Mouse (Mus musculus): ENCODE results near the gene Olfr1066.
"Not testable (repeated sequence)": the region's sequence is repeated elsewhere in the genome, so short reads cannot be mapped to it uniquely, and the experiment has no call there.

The Olfr1066 gene

DNA sequence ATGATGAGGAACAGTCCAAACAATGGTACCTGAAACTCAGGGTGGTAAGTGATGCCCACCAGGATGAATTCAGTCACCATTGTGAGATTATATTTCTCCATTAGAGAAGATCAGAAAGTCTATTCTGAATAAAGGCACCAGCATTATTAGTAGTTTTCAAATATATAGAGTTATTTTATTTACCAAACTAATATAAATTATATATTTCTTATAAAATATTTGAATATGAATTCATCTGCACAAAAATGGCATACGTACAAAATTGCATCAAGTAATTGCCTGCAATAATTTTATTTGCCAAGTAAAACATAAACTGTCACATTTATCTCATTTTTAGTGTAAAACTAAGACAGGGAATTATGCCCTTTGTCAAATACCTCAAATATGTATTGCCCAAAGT, at the start of gene Olfr1066:
TSS of gene Olfr1066 (minus strand) at position 101 of the 400 bp plus-strand sequence.
- no peak for DNase-seq

- no peak for DNase-seq
Measured at GRCm38 (mm10) chr2:86487286-86487685, 31.2 kb upstream of the Olfr1066 start, which contains the start of gene Olfr228. Gene Olfr228, minus strand, starts transcription at chr2:86487386.

DNA sequence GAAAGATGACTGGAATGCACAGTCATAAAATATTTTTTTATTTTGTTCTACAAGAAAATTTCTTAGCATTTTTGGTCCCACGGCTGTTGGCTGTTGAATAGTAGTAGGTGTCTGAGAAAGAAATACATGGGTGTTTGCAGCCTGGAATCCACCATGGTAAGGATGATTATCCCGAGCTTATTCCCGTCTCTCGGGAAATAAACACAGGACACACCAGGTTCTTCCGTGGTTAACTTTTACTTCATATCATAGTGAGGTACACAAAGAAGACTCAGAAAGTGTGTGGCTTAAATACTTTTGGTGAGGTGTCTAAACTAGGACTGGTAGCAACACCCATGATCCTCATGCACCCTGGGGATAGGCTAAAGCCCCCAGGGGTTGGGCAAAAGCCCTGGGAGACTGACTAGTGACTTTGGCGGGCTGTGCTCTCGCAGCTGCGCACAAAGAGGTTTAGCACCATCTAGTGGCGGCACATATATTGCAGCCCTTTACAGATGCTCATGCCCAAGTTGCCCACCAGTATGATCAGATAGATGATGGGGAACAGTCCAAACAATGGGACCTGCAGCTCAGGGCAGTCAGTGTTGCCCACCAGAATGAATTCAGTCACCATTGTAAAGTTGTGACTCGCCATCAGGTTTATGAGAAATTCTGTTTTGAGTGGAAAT, 8.5 kb upstream of the Olfr1066 start:
- peak in 1 of 2 experiments; percentile 13 for DNase-seq

DNA sequence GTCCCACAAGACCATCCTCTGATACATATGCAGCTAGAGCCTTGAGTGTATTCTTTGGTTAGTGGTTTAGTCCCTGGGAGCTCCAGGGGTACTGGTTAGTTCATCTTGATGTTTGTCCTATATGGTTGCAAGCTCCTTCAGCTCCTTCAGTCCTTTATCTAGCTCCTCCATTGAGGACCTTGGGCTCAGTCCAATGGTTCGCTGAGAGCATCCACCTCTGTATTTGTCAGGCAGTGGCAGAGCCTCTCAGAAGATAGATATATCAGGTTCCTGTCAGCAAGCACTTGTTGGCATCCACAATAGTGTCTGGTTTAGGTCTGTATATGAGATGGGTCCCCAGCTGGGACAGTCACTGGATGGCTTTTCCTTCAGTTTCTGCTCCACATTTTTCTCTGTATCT, 4.4 kb upstream of the Olfr1066 start:
- DNase-seq, result no peak

DNA sequence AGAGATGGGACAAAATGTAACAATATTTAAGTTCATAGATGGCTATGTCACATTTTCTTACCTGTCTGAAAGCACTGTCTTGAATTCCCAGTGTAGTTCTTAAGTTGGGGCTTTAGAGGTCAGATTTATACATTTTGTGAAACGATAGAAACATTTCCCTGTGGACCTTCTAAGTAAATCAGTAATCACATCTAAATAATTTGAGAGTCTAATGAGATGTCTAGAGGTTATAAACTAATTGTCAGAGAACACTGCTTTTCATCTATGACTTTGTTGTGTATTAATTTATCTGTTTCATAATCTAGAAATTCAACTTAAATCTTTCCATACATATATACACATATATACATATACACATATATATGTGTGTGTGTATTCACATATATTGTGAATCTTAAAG, 5.6 kb downstream of the Olfr1066 start, which contains the start of gene Olfr1065:
TSS of gene Olfr1065 (minus strand) at position 101 of the 400 bp plus-strand sequence.
- DNase-seq, result not testable (repeated sequence)

DNA sequence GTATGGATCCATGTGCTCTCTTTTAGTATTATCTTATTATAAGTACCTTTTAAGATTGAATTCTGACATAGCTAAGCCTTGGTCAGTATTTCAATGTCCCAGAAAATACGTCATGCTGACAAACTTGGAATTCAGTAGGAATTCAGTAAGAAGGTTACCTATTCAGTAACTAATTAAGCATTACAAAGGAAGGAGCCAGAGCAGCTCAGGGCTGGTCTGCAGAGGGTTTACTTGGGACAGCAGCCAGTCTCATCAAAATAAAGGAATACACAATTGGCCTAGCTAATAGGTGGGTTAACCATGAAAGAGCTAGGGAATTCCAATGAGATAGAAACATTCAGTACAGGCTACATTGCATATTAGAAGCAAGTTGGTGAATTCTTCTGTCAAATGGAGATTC, 14.0 kb downstream of the Olfr1066 start:
- DNase-seq, result not testable (repeated sequence)

DNA sequence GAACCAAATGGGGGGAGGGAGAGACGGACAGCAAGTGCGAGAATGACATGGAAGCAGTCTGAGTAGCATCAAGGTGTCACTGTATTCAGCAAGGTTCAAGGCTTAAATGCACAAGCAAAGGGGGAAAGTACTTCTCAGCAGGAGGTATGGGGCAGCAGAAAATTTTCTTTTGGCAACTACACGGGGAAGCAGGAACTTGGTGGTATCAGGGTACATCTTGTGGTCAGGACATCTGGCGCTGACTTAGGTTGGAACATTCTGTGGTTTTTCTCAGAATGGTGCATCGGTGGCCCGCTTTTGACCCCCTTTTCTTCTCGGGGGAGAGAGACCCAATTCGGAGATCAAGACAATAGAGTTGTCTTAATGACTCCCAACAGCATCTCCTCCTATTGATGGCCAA, 27.6 kb downstream of the Olfr1066 start:
- peak in 1 of 2 experiments; percentile 22 for DNase-seq

GRCm38 (mm10) chr2:86426649-86427048, 29.4 kb downstream of the Olfr1066 start, which contains the start of gene Olfr1062:
Gene Olfr1062, minus strand, starts transcription at chr2:86426749.
- not testable (repeated sequence) for DNase-seq

GRCm38 (mm10) chr2:86413950-86414349, 42.1 kb downstream of the Olfr1066 start, which contains the start of gene Olfr1061:
Gene Olfr1061, minus strand, starts transcription at chr2:86414050.
- DNase-seq, result no peak

All from thymus, adult 18-20 months (tissue).